Mouse (Mus musculus) brain, embryonic 14.5 days (tissue): ENCODE results near the gene Agpat3. TPM values are rescaled to one million over a fixed set of nuclear protein-coding genes. Genes with fewer than 3 reads are reported as not detected.
"Not testable (repeated sequence)": the region's sequence is repeated elsewhere in the genome, so short reads cannot be mapped to it uniquely, and the experiment has no call there.

ENCODE experiments used
- DNase-seq: peaks from one replicate; pipeline ENCODE4 v3.0.0-alpha.2; 2011; ENCODE audit warnings: low read depth
- CTCF ChIP-seq: fragments of 200-500 bp; IDR thresholded peaks from 2 replicates; pipeline ENCODE4 v1.5.1; 2012; ENCODE audit warnings: inconsistent platforms, mild to moderate bottlenecking, moderate library complexity, borderline replicate concordance; ENCODE audit not compliant: insufficient read depth, insufficient read length; ENCODE audit errors: extremely low read depth
- POLR2A ChIP-seq: fragments of 200-500 bp; IDR thresholded peaks from 2 replicates; pipeline ENCODE4 v1.6.1; 2012; ENCODE audit warnings: mild to moderate bottlenecking, inconsistent platforms, borderline replicate concordance; ENCODE audit not compliant: poor library complexity, insufficient read depth, insufficient read length, severe bottlenecking; ENCODE audit errors: extremely low read depth
- polyA plus RNA-seq: library from polyadenylated mRNA; depleted of rRNA; stranded (reverse); fragments of >200 nt; gene quantifications from 2 replicates; pipeline ENCODE4 v1.2.3, GENCODE M21; 2012

Agpat3 gene
- polyA plus RNA-seq, 1 experiment = 95.2 TPM

DNA sequence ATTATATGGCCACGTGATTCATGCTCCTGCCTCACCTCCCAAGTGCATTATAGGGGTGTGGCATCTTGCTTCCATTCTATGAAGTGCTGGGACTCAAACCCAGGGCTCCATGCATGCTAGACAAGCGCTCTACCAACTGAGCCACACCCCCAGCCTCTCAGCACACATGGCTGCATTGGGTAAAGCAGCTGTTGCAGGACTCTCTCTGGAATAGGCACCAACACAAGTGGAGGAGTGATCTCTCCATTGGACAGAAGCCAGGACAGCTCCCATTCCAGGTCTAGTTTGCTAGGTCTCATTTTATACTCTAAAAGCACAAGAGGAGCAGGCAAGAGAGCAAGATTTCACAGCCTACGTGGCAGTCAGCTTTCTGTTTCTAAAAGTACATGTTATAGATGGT lies 31.3 kb upstream of the Agpat3 start:
- DNase-seq = no peak

DNA sequence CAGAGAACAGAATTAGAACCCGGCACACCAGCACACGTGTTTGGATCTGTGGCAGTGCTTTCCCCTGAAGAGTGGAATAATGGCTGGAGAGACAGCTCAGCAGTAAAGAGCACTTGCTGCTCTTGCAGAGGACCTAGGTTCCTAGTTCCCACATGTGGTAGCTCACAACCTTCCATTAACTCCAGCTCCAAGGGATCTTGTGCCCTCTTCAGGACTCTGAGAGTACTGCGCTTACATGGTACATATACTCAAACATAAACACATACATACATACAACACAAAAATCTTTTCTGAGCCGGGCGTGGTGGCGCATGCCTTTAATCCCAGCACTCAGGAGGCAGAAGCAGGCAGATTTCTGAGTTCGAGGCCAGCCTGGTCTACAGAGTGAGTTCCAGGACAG lies 26.2 kb upstream of the Agpat3 start:
- TF ChIP-seq CTCF (no peak), POLR2A (no peak)
- DNase-seq = no peak

More for the DNA sequence above, 31.3 kb upstream of the Agpat3 start:
- TF ChIP-seq CTCF (no peak), POLR2A (no peak)

DNA sequence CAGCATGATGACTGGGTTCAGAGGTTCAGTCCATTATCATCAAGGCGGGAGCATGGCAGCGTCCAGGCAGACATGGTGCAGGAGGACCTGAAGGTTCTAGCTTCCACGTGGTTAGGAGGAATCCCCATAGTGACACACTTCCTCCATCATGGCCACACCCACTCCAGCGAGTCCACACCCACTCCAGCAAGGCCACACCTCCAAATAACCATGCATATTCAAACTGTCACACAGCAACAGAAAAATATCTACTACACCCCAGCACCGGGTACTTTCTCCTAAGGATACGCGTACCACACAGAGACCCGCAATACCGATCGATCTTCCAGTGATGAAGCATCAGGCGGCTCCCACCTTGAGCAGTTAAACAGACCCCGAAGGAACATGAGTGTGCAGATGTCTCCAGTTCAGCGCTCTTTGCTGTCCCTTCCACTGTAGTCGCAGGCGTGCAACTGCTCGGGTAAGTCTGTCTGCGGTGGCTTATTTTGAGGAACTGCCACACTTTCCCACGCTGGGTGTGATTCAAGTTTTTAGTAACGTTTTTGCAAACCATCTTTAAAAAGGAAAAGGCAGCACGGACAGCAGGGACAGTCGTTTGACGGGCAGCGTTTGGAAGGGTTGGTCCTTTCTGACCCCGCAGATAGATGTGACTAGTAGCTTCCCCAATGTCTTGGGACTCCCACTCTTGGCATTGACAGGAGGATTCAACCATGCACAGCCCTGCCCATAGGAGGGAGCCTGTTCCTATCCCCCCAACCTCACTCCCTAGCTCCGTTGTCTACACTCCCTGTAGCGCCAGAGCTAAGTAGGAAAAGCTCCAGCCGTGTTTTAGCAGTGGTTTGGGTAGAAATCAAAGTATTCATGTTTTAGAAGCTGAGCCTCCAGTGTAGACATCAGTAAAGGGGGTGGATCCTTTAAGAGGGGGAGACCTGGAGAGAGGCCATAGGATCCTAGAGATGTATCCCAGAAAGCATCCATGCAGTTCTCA lies 20.7 kb upstream of the Agpat3 start:
- TF ChIP-seq POLR2A (no peak), CTCF (no peak)
- no peak for DNase-seq

- no peak for TF ChIP-seq POLR2A
- no peak for TF ChIP-seq CTCF
- no peak for DNase-seq
Observed at GRCm38 (mm10) chr10:78371746-78372145, 19.5 kb upstream of the Agpat3 start.

GRCm38 (mm10) chr10:78367586-78367985 lies 15.3 kb upstream of the Agpat3 start:
- TF ChIP-seq POLR2A (no peak), CTCF (no peak)
- DNase-seq = no peak

GRCm38 (mm10) chr10:78366851-78367312 lies 14.6 kb upstream of the Agpat3 start:
- TF ChIP-seq POLR2A (no peak), CTCF (no peak)

GRCm38 (mm10) chr10:78366195-78366834 lies 14.0 kb upstream of the Agpat3 start:
- DNase-seq = peak; percentile 38
- TF ChIP-seq CTCF (no peak), POLR2A (no peak)

More at GRCm38 (mm10) chr10:78366851-78367312, 14.6 kb upstream of the Agpat3 start:
- no peak for DNase-seq

GRCm38 (mm10) chr10:78365555-78365954 lies 13.3 kb upstream of the Agpat3 start:
- no peak for TF ChIP-seq CTCF
- no peak for TF ChIP-seq POLR2A
- DNase-seq = no peak

- no peak for TF ChIP-seq POLR2A
- TF ChIP-seq CTCF = no peak
- DNase-seq = no peak
Observed at GRCm38 (mm10) chr10:78364106-78364505, 11.8 kb upstream of the Agpat3 start.

DNA sequence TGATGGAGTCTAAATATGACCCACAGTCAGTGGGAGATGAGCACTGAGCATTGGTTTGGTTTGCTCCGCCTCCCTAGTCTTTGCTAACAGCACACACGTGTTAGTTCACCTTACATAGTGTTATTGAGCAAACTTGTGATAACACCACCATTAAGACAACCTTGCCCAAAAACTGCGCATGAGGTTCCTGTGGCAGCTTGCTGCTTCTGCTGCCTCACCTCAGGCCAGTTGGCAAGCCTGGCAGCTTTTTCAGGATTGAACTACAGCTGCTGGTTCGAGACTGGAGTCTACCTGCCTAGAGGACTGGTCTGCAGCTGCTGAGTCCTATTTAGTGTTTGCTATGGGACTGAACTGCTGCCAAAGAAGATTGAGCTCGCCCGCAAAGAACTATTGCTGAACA lies 11.1 kb upstream of the Agpat3 start:
- DNase-seq = no peak
- TF ChIP-seq CTCF (no peak), POLR2A (no peak)

DNA sequence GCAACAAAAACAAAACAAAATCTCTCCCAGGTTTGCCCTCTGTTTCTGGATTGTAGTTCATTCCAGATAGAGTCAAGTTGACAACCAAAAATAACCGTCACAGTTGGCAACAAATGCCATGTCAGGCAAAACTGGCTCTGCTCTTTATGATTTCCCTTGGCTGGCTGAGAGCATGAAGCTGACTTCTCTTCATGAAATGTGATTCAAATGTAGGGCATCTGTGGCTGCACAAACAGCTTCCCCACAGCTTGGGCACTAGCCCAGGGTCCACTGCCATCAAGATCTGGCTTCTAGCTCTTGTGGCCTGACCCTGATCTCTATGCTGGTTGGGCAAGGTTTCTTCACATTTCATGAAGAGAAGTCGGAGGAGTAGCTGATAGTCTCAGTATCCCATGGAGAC lies 9.7 kb upstream of the Agpat3 start:
- TF ChIP-seq CTCF (no peak), POLR2A (no peak)
- no peak for DNase-seq

DNA sequence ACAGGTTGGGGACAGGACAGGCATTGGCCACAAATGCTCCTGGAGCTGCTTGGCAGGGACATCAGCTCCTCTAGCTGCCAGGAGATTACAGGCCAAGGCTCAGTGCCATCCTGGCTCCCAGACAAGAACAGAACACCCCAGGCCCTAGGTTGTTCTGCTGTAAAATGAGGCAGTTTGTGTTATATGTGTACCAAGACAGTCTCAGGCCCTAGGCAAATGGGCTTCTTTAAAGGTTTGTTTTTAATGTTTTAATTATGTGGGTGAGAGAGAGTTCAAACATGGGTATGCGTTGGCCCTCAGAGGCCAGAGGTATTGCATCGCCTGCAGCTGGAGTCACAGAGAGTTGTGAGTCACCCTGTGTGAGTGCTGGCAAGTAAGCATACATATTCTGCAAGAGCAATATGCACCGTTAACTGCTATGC lies 8.0 kb upstream of the Agpat3 start:
- DNase-seq = no peak
- TF ChIP-seq POLR2A (no peak), CTCF (no peak)

GRCm38 (mm10) chr10:78358999-78359398 lies 6.7 kb upstream of the Agpat3 start:
- DNase-seq = not testable (repeated sequence)
